Mouse (Mus musculus) hindbrain, embryonic 14.5 days (tissue): ENCODE measurements around the gene Tpbgl. TPM values are rescaled to one million over a fixed set of nuclear protein-coding genes. Genes with fewer than 3 reads are reported as not detected.

Experiments used
- ATAC-seq: fragments of 200-750 bp; cut with Nextera tagmentation; 2 replicates; pipeline ENCODE4 v1.8.0; 2017; ENCODE audit warnings: moderate number of reproducible peaks, mild to moderate bottlenecking, moderate TSS enrichment, moderate library complexity; ENCODE audit not compliant: low FRiP score
- DNase-seq: peaks from one replicate; pipeline ENCODE4 v3.0.0-alpha.2; 2015; ENCODE audit warnings: low spot score
- H3K27ac ChIP-seq: fragments of 300-500 bp; sonication (generic); 2 replicates; pipeline ENCODE4 v1.5.1; 2014; ENCODE audit warnings: mild to moderate bottlenecking, moderate library complexity
- H3K27me3 ChIP-seq: fragments of 300-500 bp; sonication (generic); 2 replicates; pipeline ENCODE4 v1.6.1; 2014; ENCODE audit warnings: mild to moderate bottlenecking, low read length, mixed read lengths; ENCODE audit not compliant: control insufficient read depth, insufficient read depth
- H3K36me3 ChIP-seq: fragments of 300-500 bp; sonication (generic); replicated peaks from 2 replicates; pipeline ENCODE4 v1.6.1; 2014; ENCODE audit not compliant: control insufficient read depth, insufficient read depth
- H3K4me1 ChIP-seq: fragments of 300-500 bp; sonication (generic); replicated peaks from 2 replicates; pipeline ENCODE4 v1.6.1; 2014; ENCODE audit warnings: antibody characterized with exemption, low read length, mixed read lengths; ENCODE audit not compliant: control insufficient read depth, insufficient read depth
- H3K4me2 ChIP-seq: fragments of 300-500 bp; sonication (generic); replicated peaks from 2 replicates; pipeline ENCODE4 v1.6.1; 2014; ENCODE audit warnings: mild to moderate bottlenecking, moderate library complexity
- H3K4me3 ChIP-seq: fragments of 300-500 bp; sonication (generic); replicated peaks from 2 replicates; pipeline ENCODE4 v1.5.1; 2014; ENCODE audit warnings: mild to moderate bottlenecking, low read length
- H3K9ac ChIP-seq: fragments of 300-500 bp; sonication (generic); 2 replicates; pipeline ENCODE4 v1.6.1; 2014
- H3K9me3 ChIP-seq: fragments of 300-500 bp; sonication (generic); 2 replicates; pipeline ENCODE4 v1.6.1; 2016; ENCODE audit warnings: low read length; ENCODE audit not compliant: control insufficient read depth
- WGBS: fragments of 180-500 bp; shearing (Covaris S2); extraction: QIAGEN DNeasy Blood & Tissue Kit; methylation state at CpG from one replicate; pipeline ENCODE4 v1.1.7; 2014; 5-methylcytosine and 5-hydroxymethylcytosine counted together
- polyA plus RNA-seq: library from polyadenylated mRNA; unstranded; fragments of >200 nt; fragmentation: Nextera tagmentation; extraction: Ambion mirVana; gene quantifications from 2 replicates; pipeline ENCODE4 v1.2.1, GENCODE M21; 2014

Gene Tpbgl
- polyA plus RNA-seq, 1 experiment from 2014 or later, result 1.7 TPM

DNA sequence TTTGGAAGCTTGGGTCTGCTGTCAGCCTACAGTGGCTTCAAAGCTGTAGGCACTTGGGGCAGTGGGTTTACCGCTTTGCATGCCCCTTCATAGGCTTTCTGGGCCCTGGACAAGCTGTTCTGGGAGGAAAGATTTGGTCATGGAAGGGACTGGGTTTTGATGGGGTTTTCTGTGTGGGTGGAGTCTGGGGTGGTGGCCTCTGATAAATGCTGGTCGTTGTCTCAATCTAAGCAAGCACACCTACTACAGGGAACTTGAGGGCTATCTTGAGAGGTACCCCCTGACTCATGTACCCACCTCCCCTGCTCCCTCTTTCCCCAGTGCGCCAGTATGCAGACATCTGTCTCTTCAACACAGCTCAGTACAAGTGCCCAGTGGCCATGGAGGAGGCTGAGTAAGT lies 34.2 kb downstream of the Tpbgl start:
- H3K4me2 ChIP-seq, result no peak overlapping the region
- peaks cover 85% of the 10 kb centered on the region for H3K36me3 ChIP-seq
- no peak for DNase-seq
- H3K4me1 ChIP-seq, result no peaks in the 10 kb centered on the region
- no peak overlapping the region for H3K27ac ChIP-seq
- ATAC-seq, result no peak
- no peaks in the 10 kb centered on the region for H3K27me3 ChIP-seq
- no peak overlapping the region for H3K9ac ChIP-seq
- H3K9me3 ChIP-seq, result no peaks in the 10 kb centered on the region
- no peak overlapping the region for H3K4me3 ChIP-seq
- WGBS, result 100% methylated on average over 3 of the region's 3 CpGs

DNA sequence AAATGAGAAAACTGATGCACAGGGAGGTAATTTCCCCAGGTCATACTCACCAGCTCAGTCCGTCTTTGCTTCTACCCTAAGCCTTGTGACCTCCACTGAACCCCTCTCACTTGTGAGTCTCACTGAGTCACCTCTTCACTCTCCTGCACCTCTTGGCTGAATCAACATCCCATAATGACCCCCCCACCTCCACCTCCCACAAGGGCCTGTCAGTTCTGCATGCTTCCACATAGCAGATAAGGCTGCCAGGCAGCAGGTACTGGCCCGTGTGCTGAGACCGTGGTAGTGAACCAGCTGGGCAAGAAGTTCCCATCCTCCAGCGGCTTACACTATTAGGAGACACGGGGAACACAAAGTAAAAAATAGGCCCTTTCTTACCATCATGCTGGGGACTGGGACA lies 36.3 kb downstream of the Tpbgl start:
- H3K36me3 ChIP-seq, result peaks cover 75% of the 10 kb centered on the region
- no peak overlapping the region for H3K4me2 ChIP-seq
- no peak overlapping the region for H3K9ac ChIP-seq
- no peaks in the 10 kb centered on the region; the same call in 1 of the 2 replicates for H3K4me1 ChIP-seq
- 47% methylated on average over 5 of the region's 5 CpGs for WGBS
- no peaks in the 10 kb centered on the region for H3K27me3 ChIP-seq
- H3K27ac ChIP-seq, result no peak overlapping the region
- no peak overlapping the region for H3K4me3 ChIP-seq
- H3K9me3 ChIP-seq, result no peaks in the 10 kb centered on the region
- no peak for DNase-seq
- ATAC-seq, result no peak

DNA sequence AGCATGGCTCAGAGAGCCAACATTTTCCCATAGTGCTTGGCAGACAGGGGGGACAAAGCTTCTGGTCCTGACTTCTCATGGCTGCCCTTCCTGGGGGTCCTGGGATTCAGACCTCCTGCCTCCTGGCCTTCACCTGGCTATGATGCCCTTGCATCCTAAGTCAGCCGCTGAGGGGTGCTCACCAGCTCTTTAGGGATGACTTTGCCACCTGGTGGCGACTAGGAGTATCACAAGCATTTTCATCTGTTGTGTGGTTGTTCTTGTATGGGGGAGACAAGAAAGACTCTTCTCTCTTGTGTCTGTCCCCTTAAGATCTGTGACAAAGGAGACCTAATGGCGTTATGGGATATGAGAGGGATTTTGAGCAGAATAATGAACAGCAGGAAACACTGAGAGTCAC lies 36.8 kb downstream of the Tpbgl start:
- no peak for ATAC-seq

DNA sequence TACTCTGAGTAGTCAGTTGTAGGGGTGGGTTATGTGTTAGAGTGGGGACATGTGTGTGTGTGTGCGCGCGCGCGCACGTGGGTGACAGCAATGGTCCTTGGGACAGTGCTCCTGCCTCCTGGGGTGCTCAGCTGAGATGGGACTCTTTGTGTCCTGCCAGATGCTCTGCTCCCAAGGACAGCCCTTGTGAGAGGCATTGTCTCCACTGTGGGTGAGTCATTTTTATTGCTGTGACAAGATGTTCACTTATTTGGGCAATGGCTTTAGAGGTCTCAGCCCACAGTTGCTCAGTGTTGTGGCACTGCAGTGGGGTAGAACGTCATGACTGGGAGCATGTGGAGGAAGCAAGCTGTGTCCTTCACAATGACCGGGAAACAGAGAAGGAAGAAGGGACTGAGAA lies 40.9 kb downstream of the Tpbgl start:
- Histone ChIP-seq H3K27me3 (no peaks in the 10 kb centered on the region), H3K36me3 (peaks cover 49% of the 10 kb centered on the region), H3K9me3 (no peaks in the 10 kb centered on the region), H3K4me1 (no peaks in the 10 kb centered on the region; the same call in 1 of the 2 replicates), H3K4me3 (no peak overlapping the region), H3K9ac (no peak overlapping the region), H3K4me2 (no peak overlapping the region), H3K27ac (no peak overlapping the region)
- no peak for DNase-seq
- WGBS, result 75% methylated on average over 8 of the region's 8 CpGs
- no peak for ATAC-seq

More for the DNA sequence above, 36.8 kb downstream of the Tpbgl start:
- no peaks in the 10 kb centered on the region for H3K27me3 ChIP-seq
- WGBS, result 2% methylated on average over 3 of the region's 3 CpGs
- H3K4me2 ChIP-seq, result no peak overlapping the region
- no peaks in the 10 kb centered on the region for H3K9me3 ChIP-seq
- H3K4me1 ChIP-seq, result no peaks in the 10 kb centered on the region; the same call in 1 of the 2 replicates
- no peak overlapping the region for H3K4me3 ChIP-seq
- H3K36me3 ChIP-seq, result peaks cover 75% of the 10 kb centered on the region
- H3K9ac ChIP-seq, result no peak overlapping the region; the same call in 1 of the 2 replicates
- DNase-seq, result peak; percentile 79
- no peak overlapping the region for H3K27ac ChIP-seq

DNA sequence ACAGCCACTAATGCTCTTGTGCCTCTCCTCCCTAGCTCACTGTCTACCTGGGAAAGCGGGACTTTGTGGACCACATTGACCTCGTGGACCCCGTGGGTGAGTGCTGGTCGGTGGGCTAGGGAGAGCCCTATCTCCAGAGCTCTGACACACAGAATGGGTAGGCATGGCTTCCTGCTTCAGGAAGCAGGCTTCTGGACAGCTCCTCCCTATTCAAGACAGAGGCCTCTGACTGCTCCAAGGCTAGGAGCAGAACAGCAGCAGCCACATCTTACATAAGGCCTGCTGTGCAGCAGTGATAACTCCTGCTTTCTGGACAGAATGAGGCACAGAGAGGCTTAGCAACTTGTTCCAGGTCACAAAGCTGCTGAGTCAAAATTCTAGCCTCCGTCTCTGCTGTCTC lies 43.3 kb downstream of the Tpbgl start:
- peaks cover 16% of the 10 kb centered on the region for H3K4me1 ChIP-seq
- peaks cover 38% of the 10 kb centered on the region for H3K36me3 ChIP-seq
- 79% methylated on average over 5 of the region's 5 CpGs for WGBS

DNA sequence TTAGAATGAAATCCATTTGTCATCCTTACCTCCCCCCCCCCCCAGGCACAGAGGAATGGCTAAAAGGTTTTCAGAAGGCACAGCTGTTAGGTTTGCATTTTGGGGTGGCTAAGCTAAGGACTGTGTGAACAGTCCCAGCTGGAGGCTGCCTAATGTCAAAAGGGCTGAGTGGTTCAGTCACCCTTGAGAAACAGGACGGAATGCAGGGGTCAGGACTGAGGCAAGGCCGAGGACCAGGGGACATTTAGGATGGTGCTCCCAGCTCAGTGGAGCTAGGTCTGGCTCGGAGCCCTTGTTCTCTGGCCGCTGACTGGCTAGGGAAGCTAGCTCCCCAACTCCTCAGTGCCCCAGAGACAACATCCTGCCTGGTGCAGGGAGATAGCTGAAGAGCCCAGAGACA lies 44.0 kb downstream of the Tpbgl start:
- Histone ChIP-seq H3K4me1 (peaks cover 16% of the 10 kb centered on the region), H3K27ac (no peak overlapping the region)

More for the DNA sequence above, 43.3 kb downstream of the Tpbgl start:
- no peak overlapping the region for H3K4me3 ChIP-seq
- H3K27ac ChIP-seq, result no peak overlapping the region
- ATAC-seq (no peak), DNase-seq (no peak)
- no peak overlapping the region for H3K9ac ChIP-seq
- H3K27me3 ChIP-seq, result no peaks in the 10 kb centered on the region
- H3K4me2 ChIP-seq, result no peak overlapping the region
- H3K9me3 ChIP-seq, result no peaks in the 10 kb centered on the region

DNA sequence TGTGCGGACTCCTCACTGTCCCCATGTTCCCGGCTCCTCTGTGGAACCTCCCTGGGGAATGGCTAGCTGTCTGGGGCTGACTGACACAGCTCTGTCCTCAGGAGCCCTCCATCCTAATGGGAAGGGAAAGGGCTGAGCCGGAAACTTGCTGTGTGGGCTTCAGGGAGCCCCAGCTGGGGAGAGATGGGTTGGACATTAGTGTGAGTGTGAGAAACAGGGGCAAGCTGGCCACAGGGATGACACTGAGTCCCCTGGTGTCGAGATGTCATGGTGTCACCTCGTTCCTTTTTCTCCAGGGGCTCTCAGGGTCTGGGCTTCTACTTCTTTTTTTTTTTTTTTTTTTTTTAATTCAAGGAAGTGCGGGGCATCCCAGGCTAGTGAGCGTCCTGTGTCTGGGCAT lies 44.6 kb downstream of the Tpbgl start:
- Histone ChIP-seq H3K27me3 (no peaks in the 10 kb centered on the region), H3K9me3 (no peaks in the 10 kb centered on the region), H3K9ac (no peak overlapping the region), H3K4me3 (no peak overlapping the region), H3K27ac (no peak overlapping the region), H3K4me1 (peaks cover 16% of the 10 kb centered on the region), H3K4me2 (no peak overlapping the region), H3K36me3 (peaks cover 29% of the 10 kb centered on the region)
- 40% methylated on average over 7 of the region's 7 CpGs for WGBS
- DNase-seq (no peak), ATAC-seq (no peak)

More for the DNA sequence above, 44.0 kb downstream of the Tpbgl start:
- Histone ChIP-seq H3K9me3 (no peaks in the 10 kb centered on the region), H3K9ac (no peak overlapping the region), H3K4me2 (no peak overlapping the region), H3K36me3 (peaks cover 32% of the 10 kb centered on the region), H3K4me3 (no peak overlapping the region), H3K27me3 (no peaks in the 10 kb centered on the region)
- WGBS, result 31% methylated on average over 4 of the region's 4 CpGs
- DNase-seq, result no peak
- no peak for ATAC-seq

DNA sequence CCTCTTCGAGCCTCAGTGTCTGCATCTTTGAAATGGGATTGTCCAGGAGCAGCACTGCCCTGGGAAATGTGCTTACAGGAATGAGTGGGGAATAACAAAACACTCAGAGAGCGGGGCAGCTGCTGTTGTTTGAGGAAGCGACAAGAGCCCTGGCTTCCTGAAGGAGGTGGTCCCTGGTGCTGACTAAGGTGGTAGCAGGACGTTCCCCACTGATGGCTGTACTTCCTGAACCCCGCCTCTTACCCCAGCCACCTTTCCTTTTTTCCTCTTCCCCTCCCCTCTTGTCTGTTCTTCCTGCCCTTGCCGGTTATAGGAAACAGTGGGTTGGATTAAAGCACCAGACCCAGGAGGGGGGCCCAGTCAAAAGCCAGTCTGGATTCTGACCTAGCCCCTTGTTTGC lies 46.7 kb downstream of the Tpbgl start:
- H3K4me3 ChIP-seq, result no peak overlapping the region
- peaks cover 16% of the 10 kb centered on the region for H3K4me1 ChIP-seq
- no peak overlapping the region for H3K9ac ChIP-seq
- no peaks in the 10 kb centered on the region for H3K27me3 ChIP-seq
- no peaks in the 10 kb centered on the region for H3K9me3 ChIP-seq
- H3K27ac ChIP-seq, result peak overlapping the region; percentile 62; the same call in 1 of the 2 replicates
- WGBS, result 49% methylated on average over 6 of the region's 6 CpGs
- H3K36me3 ChIP-seq, result peaks cover 16% of the 10 kb centered on the region
- no peak for DNase-seq
- no peak for ATAC-seq
- H3K4me2 ChIP-seq, result peak overlapping the region; percentile 42

DNA sequence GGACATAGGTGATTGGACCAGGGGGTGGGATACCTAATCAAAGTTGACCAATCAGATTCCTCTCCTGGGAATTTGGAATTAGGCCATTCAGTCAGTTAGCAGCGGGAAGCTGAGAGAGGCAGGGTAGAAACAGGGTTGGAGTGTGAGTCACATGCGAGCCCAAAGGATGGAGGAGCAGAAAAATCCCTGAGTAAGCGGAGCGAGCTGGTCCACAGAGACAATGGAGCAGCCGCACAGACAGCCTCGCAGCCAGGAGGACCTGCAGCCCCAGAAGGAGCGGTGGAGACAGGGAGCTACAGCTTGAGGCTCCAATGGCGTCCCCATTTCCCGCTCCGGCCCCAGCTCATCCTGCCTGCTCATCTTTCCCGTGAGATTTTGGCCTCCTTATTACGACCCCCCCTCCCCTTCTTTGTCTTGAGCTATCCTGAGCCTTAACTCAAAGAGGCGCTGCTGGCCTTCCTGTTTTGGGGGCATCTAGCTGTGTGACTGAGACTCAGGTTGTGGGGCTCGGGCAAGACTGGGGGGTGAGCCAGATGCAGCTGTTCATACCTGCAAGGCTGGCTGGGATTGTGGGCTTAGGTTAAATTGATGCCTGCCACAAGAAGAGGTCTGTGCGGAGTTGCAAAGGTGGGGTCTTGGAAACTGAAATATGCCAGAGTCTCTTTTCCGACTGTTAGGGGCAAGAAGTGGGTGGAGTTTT lies 47.3 kb downstream of the Tpbgl start:
- Histone ChIP-seq H3K27me3 (no peaks in the 10 kb centered on the region), H3K4me3 (peak overlapping the region; percentile 6; the same call in 1 of the 2 replicates), H3K9me3 (no peaks in the 10 kb centered on the region), H3K4me2 (peak overlapping the region; percentile 42), H3K27ac (peak overlapping the region; percentile 62), H3K4me1 (peaks cover 16% of the 10 kb centered on the region), H3K9ac (peak overlapping the region; percentile 52), H3K36me3 (peaks cover 11% of the 10 kb centered on the region)
- no peak for ATAC-seq
- WGBS, result 9% methylated on average over 16 of the region's 16 CpGs
- DNase-seq, result peak; percentile 30
